ENCODE assay signal across 14 mouse cellular contexts in the genomic region with DNA sequence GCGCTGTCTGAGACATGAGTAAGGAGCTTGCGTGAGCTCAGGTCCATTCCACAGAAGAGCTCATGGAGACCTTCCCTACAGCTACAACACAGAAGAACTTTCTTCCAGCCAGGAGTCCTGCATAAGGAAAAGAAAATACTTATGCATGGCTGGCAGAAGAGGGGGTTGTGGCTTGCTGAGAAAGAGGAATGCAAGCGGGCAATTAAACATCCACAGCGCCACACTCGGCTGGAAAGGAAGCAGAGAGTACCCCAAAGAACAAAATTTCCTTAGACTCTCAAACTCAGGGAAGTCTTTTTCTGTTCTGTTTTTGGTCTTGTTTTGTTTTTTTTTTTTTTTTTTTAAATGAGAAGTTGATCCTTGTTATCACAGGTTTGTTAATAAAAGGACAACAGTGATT.
DNase-seq lines count a peak whose midpoint lies in the region; ATAC-seq lines count a peak whose summit lies in the region.
"Had no signal": no experiment of that assay in that cellular context is flagged by ENCODE, and none has a peak within 500 bp of the region (broad histone marks: within the 10 kb centered on the region; RNA-seq: fewer than 3 reads in every experiment).

No protein-coding gene starts in this region.

- H3K27me3 ChIP-seq in heart, embryonic 13.5 days (replicated peaks): no peaks in the 10 kb centered on the region
- H3K27me3 ChIP-seq in kidney, embryonic 16.5 days (ENCODE audit: insufficient read depth, low read length): no peaks in the 10 kb centered on the region
- H3K27me3 ChIP-seq in limb, embryonic 10.5 days (ENCODE audit: low read depth, poor library complexity, severe bottlenecking): no peaks in the 10 kb centered on the region

- H3K9ac ChIP-seq in heart, embryonic 13.5 days: peak overlapping the region; percentile 33; the same call in 1 of the 2 replicates
- no peak overlapping the region for H3K9ac ChIP-seq in kidney, embryonic 16.5 days (replicated peaks; ENCODE audit: low read length)

- peak overlapping the region; percentile 12; the same call in 1 of the 2 replicates for H3K4me2 ChIP-seq in heart, embryonic 13.5 days
- H3K4me2 ChIP-seq in kidney, embryonic 16.5 days (replicated peaks; ENCODE audit: low read depth, low read length): no peak overlapping the region; the same call in 1 of the 2 replicates

- WGBS in heart, embryonic 13.5 days: 82% methylated on average over 5 of the region's 5 CpGs
- 63% methylated on average over 5 of the region's 5 CpGs for WGBS in kidney, embryonic 16.5 days
- WGBS in limb, embryonic 10.5 days: 81% methylated on average over 5 of the region's 5 CpGs

- no peaks in the 10 kb centered on the region for H3K36me3 ChIP-seq in heart, embryonic 13.5 days
- no peaks in the 10 kb centered on the region for H3K36me3 ChIP-seq in kidney, embryonic 16.5 days (ENCODE audit: insufficient read depth, low read length)
- 0 out of 2 replicates have a peak, but pooled peaks cover 2% of the 10 kb centered on the region for H3K36me3 ChIP-seq in limb, embryonic 10.5 days

- DNase-seq in heart, adult 9 months (ENCODE audit: low spot score in 2 of 2): no peak
- no peak for DNase-seq in limb, embryonic 10.5 days (ENCODE audit: low spot score)
- peak; percentile 18 for DNase-seq in lung, postnatal 25 days (ENCODE audit: low spot score)
- no peak for DNase-seq in testis, postnatal 14 days (ENCODE audit: low spot score)
- DNase-seq: cerebellum, adult 11-12 months; liver; right cerebral cortex, adult 18-20 months; thymus, postnatal 25 days had no signal

- H3K27ac ChIP-seq in heart, embryonic 13.5 days (replicated peaks): peak overlapping the region; percentile 84
- peak overlapping the region; percentile 79 for H3K27ac ChIP-seq in kidney, embryonic 16.5 days (ENCODE audit: low read length)
- H3K27ac ChIP-seq in limb, embryonic 10.5 days: peak overlapping the region; percentile 82

- no peaks in the 10 kb centered on the region for H3K9me3 ChIP-seq in heart, embryonic 13.5 days
- H3K9me3 ChIP-seq in kidney, embryonic 16.5 days (ENCODE audit: low read length): no peaks in the 10 kb centered on the region
- no peaks in the 10 kb centered on the region for H3K9me3 ChIP-seq in limb, embryonic 10.5 days (replicated peaks)

- no peak for ATAC-seq in heart, embryonic 13.5 days (ENCODE audit: extremely low read depth, insufficient number of reproducible peaks, low FRiP score, low TSS enrichment)
- ATAC-seq in kidney, embryonic 16.5 days (ENCODE audit: low FRiP score, low TSS enrichment): no peak
- no peak for ATAC-seq in cerebellum, adult (ENCODE audit: insufficient number of reproducible peaks, low FRiP score, low TSS enrichment)
- ATAC-seq: activated CD4-positive, CD25-positive, alpha-beta regulatory T cell, adult 4 months; inflammation-experienced regulatory T-cells, adult 6 months had no signal

- H3K4me3 ChIP-seq in heart, embryonic 13.5 days: no peak overlapping the region
- no peak overlapping the region for H3K4me3 ChIP-seq in kidney, embryonic 16.5 days (ENCODE audit: low read length)
- no peak overlapping the region for H3K4me3 ChIP-seq in limb, embryonic 10.5 days
- H3K4me3 ChIP-seq: erythroblast, embryonic 14.5 days had no signal

- H3K4me1 ChIP-seq in heart, embryonic 13.5 days: peaks cover 51% of the 10 kb centered on the region
- H3K4me1 ChIP-seq in kidney, embryonic 16.5 days (ENCODE audit: insufficient read depth, low read length): peaks cover 39% of the 10 kb centered on the region
- peaks cover 70% of the 10 kb centered on the region for H3K4me1 ChIP-seq in limb, embryonic 10.5 days
